Mouse (Mus musculus) c-Kit-positive CD71-positive TER-119-positive erythroid progenitor cells, embryonic 14.5 days (primary cell): ENCODE results near the gene Cela2a.

Experiments
- DNase-seq: peaks from one replicate; pipeline ENCODE4 v3.0.0-alpha.2; 2013; ENCODE audit warnings: low spot score

The Cela2a gene

GRCm38 (mm10) chr4:141766316-141766667, 59.7 kb downstream of the Cela2a start:
- DNase-seq, result no peak

GRCm38 (mm10) chr4:141765008-141765407, 61.0 kb downstream of the Cela2a start:
- DNase-seq, result no peak
